Mouse (Mus musculus) spleen, adult 12 weeks (tissue): ENCODE results near the gene AI854703.

Source experiments
- DNase-seq: peaks from one replicate; pipeline ENCODE4 v3.0.0; 2022; ENCODE audit warnings: low spot score

The AI854703 gene

GRCm38 (mm10) chr6:48626464-48626863, at the start of gene AI854703:
AI854703 (plus strand) TSS chr6:48626764.
- DNase-seq, result no peak

GRCm38 (mm10) chr6:48578736-48579135, 47.8 kb upstream of the AI854703 start:
- DNase-seq, result no peak

GRCm38 (mm10) chr6:48579215-48579648, 47.3 kb upstream of the AI854703 start:
- no peak for DNase-seq

DNA sequence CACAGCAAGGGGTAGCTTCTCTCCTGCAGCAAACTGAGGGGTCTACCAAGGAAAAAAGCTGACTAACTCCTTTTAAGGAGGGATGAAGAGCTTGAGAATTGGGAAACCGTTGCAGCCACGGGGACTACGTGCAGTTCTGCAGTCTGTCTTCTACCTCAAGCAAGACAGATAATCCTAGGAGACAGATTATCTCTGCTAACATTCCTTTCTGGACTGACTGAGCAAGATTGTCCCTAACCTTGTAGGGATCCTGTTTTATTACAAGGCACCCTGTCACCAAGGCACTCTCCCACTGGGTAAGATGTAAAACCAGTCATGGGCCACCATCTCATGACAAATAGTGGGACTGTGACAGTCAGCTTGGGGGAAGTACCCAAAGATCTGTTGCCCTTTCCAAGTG, 45.3 kb upstream of the AI854703 start:
- no peak for DNase-seq

- no peak for DNase-seq
Observed at GRCm38 (mm10) chr6:48582037-48582436, 44.5 kb upstream of the AI854703 start.

DNA sequence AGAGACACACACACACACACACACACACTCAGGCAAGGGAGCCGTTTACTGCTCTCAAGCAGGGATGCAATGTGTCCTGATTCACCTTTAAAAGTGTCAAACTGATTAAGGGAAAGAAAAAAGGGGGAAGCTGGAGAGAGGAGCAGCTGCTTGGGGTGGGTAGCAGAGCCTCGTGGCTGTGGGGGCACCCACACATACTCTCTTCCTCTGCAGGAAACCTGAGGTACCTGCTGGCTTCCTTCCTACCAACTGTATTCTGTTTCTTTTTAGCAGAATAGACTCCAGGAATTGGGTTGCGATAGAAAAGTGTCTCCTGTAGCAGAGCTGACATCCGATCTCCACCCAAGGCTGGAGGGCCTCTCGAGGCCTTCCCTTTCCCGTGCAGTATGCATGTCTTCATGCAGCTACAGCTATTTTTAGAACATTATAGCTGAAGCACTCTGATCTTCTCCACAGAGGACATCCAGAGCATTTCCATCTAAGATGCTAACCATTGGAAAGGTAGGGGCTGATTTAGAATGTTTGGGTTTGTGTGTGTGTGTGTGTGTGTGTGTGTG, 37.3 kb upstream of the AI854703 start, which contains the start of gene Gm45021:
TSS of gene Gm45021 (plus strand) at position 417 of the 557 bp plus-strand sequence.
- no peak for DNase-seq

GRCm38 (mm10) chr6:48591221-48591845, 35.2 kb upstream of the AI854703 start:
- DNase-seq, result no peak

- no peak for DNase-seq
Observed at GRCm38 (mm10) chr6:48591871-48592270, 34.7 kb upstream of the AI854703 start.

DNA sequence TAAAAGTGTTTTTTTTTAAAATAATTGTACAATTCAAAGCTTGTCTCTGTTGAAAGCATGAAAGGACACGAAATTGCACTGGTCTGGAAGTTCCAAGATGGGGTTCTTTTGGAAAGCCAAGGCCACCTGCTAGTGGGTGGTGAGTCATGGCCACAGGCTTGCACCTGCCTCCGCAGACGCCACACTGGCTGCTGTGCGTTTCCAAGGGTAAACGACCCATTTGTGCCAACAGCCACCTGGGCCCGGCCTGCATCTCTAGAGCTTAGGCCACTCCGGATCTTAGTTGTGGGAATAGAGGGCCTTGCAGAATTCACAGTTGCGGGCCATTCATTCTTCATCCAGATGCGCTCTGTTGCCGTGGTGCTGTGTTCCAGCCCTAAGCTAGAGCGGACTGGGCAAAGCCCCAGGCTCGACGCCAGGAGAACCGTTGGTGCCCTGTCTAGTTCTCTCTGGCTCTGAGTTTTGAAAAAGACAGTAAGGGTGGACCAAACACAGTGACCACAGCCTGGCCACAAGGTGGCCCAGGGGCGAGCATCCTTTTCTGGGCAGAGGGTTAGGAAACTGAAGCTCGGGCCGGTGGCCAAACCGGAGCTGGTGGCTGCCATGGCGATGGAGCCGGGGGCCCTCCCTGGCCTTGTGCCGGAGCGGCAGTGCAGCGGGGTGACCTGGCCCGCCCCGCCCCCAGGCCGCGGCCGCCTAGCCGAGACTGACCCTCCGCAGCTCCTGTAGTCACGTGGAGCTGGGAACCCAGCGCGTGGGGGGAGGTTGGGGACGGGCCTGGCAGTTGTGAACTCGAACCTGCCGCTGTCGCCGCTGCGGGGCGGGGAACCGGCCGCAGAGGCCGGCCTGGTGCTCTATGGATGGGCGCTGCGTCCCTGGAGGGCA, 33.2 kb upstream of the AI854703 start, which contains the start of the genes Repin1 and Gm44965:
TSS of gene Repin1 (plus strand) at position 726 of the 885 bp plus-strand sequence.
TSS of gene Gm44965 (plus strand) at position 784 of the 885 bp plus-strand sequence.
- peak; percentile 47 for DNase-seq

- no peak for DNase-seq
Observed at GRCm38 (mm10) chr6:48594043-48594738, 32.4 kb upstream of the AI854703 start.

DNA sequence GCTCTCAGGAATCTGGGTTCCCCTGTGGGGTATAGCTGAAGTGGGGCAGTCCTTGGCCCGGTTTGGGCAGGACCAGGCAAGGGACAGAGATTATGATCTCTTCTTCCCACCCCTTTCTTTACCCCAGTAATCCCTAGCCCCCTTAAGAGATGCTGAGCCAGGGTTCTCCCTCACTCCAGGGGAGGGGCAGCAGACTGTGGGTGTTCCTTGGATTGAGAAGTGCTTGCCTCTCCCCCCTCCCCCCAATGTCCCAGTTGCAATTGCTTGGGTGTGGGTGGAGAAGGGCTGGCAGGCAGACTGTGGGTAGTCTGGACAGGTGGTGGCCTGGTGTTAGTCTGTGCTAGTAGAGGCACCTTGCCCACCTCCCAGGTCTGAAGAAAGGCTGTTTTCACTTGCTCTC, 31.3 kb upstream of the AI854703 start:
- no peak for DNase-seq

DNA sequence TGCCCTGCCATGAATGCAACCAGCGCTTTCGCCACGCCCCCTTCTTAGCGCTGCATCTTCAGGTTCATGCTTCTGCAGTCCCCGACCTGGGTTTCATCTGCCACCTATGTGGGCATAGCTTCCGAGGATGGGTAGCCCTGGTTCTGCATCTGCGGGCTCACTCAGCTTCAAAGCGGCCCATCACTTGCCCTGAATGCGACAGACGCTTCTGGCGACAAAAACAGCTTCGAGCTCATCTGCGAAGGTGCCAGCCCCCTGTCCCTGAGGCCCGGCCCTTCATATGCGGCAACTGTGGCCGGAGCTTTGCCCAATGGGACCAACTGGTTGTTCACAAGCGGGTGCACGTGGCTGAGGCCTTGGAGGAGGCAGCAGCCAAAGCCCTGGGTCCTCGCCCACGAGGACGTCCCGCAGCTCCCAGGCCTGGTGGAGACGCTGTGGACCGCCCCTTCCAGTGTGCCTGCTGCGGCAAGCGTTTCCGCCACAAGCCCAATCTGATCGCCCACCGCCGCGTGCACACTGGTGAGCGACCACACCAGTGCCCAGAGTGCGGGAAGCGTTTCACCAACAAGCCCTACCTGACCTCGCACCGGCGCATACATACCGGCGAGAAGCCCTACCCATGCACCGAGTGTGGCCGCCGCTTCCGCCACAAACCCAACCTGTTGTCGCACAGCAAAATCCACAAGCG, 29.9 kb upstream of the AI854703 start:
- DNase-seq, result no peak

GRCm38 (mm10) chr6:48597233-48597625, 29.3 kb upstream of the AI854703 start:
- no peak for DNase-seq

GRCm38 (mm10) chr6:48600594-48600993, 26.0 kb upstream of the AI854703 start:
- DNase-seq, result no peak

DNA sequence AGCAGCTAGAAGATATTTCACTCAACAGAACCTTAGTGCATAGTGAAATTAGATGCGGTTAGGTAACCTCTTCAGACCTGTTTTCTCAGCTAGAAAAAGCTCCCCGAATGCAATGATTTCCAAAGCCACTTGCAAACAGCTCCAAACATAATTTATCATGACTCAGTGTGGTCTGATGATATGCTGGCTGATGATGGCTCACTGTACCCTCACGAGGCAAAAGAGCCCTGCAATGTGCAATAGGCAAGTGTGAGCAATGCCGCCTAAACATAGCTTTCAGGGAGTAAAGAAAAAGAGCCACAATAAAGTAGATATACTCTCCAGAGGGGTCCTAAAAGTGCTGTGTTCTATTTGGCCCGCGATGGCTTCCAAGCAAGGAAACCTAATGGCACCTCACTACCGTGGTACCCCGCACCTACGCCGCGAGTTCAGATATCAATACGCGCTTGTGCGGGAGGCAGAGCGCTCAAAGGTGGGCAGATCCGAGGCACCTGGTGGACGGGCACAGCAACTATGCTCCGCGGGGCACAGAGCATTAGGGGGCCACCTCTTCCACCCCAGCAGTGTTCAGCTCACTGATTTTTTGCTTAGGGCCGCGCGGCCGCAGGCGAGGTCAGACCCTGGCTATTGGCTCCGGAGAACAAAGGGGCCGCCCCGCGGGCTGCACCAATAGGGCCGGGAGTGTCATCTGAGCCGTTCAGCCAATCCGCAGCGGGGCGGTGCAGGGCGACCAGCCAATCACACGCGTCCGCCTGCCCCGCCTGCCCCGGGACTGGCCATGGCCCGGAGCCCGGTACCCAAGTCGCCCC, 25.1 kb upstream of the AI854703 start, which contains the start of gene Zfp775:
TSS of gene Zfp775 (plus strand) at position 793 of the 809 bp plus-strand sequence.
- peak; percentile 84 for DNase-seq

DNA sequence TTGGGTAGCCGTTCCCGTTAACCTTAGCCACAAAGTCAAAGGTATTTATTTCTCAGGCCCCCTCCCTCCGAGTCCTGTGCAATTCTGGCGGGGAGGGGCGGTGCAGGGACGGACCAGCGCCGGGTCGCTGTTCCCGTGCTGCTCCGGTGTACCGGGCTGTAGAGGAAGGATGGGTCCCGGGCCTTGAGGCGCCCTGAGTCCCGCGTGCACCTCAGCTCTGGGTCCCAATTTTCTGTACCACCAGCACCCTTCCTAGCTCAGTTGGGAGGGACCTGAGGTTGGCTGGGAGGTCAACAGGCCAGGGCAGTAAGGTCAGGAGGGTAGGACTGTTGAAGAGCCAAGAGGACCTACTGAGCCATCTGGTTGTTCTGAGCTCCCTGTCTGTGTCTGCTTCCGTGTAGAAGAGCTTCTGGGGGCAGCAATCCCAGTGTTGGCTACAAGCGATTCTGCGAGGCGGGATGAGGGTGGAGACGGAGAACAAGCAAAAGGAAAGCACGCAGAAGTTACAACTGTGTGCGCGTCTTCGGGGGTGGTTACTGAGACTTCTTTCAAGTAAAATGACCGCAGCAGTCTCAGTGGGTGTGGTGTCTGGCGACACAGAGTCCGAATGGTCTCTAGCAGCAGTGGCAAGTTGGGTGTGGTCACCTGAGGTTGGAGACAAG, 24.4 kb upstream of the AI854703 start:
- DNase-seq, result no peak

DNA sequence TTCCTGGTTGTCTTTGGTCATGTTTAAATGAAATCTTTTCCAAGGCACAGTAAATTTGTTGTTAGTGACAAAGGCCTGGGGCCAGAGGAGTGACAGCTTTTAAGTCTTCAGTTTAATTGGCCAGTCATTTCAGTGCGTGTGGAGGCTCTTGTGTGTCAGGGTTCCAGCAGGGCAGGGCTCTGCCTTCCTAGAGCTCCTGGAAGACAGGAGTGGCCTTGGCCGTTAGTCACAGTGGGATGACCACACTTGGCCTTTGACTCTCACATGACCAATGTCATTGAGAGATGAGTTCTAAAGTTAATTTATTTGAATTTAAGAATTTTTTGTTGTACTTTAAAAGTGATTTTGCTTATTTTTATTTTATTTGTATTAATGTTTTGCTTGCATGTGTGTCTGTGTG, 18.4 kb upstream of the AI854703 start:
- no peak for DNase-seq

DNA sequence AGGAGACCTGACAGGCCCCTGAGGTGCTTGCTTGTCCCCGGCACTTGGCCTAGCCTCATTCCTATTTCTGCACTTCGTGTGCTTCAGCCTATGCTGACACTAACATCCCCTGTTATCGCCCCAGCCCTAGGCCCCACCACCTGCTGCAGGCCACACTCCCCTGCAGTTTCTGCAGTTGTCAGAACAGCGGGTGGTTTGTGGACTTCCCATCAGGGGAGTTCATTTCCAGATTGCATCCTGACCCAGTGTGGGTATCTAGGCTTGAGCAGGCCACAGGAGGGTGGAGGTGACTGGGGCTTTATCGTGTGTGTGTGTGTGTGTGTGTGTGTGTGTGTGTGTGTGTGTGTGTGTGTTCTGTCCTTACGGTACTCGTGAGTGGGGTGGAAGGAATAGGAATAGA, 17.1 kb upstream of the AI854703 start:
- no peak for DNase-seq

- DNase-seq, result no peak
Observed at GRCm38 (mm10) chr6:48610657-48611056, 15.9 kb upstream of the AI854703 start.

DNA sequence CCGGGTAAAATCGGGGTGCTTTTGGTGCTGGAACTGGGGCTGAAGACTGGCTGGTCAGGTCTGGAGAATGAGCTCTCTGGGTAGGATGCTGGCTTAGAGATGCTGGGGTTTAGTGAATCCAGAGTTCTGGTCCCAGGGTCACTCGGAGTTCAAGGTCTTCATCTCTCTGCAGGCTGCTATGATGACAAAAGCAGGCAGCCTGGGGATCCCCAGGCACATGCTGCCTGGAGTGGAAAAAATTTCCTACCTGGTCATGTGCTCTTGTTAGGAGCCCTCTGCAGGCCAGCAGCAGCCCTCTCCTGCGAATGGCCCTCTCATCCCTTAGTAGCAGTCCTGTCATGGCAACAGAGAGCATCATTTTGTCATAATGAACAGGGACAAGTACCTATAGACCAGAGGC, 13.1 kb upstream of the AI854703 start:
- no peak for DNase-seq
